Mouse (Mus musculus) brain, embryonic 14.5 days (tissue): ENCODE results near the gene Grm4.

Experiments
- CTCF ChIP-seq: fragments of 200-500 bp; IDR thresholded peaks from 2 replicates; pipeline ENCODE4 v1.5.1; 2012; ENCODE audit warnings: inconsistent platforms, mild to moderate bottlenecking, moderate library complexity, borderline replicate concordance; ENCODE audit not compliant: insufficient read depth, insufficient read length; ENCODE audit errors: extremely low read depth
- POLR2A ChIP-seq: fragments of 200-500 bp; IDR thresholded peaks from 2 replicates; pipeline ENCODE4 v1.6.1; 2012; ENCODE audit warnings: mild to moderate bottlenecking, inconsistent platforms, borderline replicate concordance; ENCODE audit not compliant: poor library complexity, insufficient read depth, insufficient read length, severe bottlenecking; ENCODE audit errors: extremely low read depth

- TF ChIP-seq CTCF (no peak), POLR2A (no peak)
Observed at GRCm38 (mm10) chr17:27449757-27450330, 71.4 kb downstream of the Grm4 start.
